10 mouse cellular contexts compared by ENCODE assay signal in the genomic region with DNA sequence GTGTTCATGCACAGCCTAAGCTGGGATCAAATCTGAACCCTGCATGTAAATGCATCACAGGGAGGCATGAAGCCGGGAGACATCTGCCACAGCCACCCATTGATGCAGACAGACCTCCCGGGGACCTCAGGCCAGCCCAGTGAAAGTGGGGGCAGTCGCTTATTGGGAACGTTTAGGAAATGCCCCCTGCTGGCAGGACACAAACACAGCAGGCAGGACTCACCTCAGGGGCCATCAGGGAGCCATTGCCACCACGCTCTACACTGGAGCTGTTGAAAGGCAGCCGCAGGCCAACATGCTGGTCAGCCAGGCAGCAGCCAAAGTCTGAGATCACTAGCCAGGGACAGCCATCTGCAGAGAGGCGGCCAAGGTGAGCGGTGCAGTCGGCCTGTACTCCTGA. TPM values are rescaled to one million over a fixed set of nuclear protein-coding genes. Genes with fewer than 3 reads are reported as not detected.
DNase-seq lines count a peak whose midpoint lies in the region; ATAC-seq and TF ChIP-seq lines count a peak whose summit lies in the region.
"Had no signal": no experiment of that assay in that cellular context is flagged by ENCODE, and none has a peak within 500 bp of the region (broad histone marks: within the 10 kb centered on the region; RNA-seq: fewer than 3 reads in every experiment).

No protein-coding gene starts in this region.

- no peaks in the 10 kb centered on the region for H3K9me3 ChIP-seq in liver, postnatal 0 days (ENCODE audit: low read length)
- no peaks in the 10 kb centered on the region for H3K9me3 ChIP-seq in liver, embryonic 11.5 days (ENCODE audit: control insufficient read depth, low read length)
- H3K9me3 ChIP-seq: heart, embryonic 10.5 days had no signal

- H3K4me3 ChIP-seq in liver, postnatal 0 days (ENCODE audit: low read depth, low read length), result no peak overlapping the region
- no peak overlapping the region for H3K4me3 ChIP-seq in liver, embryonic 11.5 days (ENCODE audit: low read depth, low read length)
- H3K4me3 ChIP-seq in bone marrow, adult 2 months (replicated peaks; ENCODE audit: control insufficient read depth, low read depth, low read length), result no peak overlapping the region
- no peak overlapping the region for H3K4me3 ChIP-seq in olfactory bulb, adult 2 months (ENCODE audit: insufficient read depth, low read depth, low read length)
- H3K4me3 ChIP-seq: erythroblast, embryonic 14.5 days; heart, embryonic 10.5 days had no signal

- no peak for ATAC-seq in liver, postnatal 0 days
- ATAC-seq in liver, embryonic 11.5 days (replicated peaks; ENCODE audit: low FRiP score), result no peak

- no peak for TF ChIP-seq EP300 in liver, postnatal 0 days (IDR thresholded peaks at IDR 0.05; ENCODE audit: low read depth)

- 66% methylated on average over 9 of the region's 9 CpGs for WGBS in liver, postnatal 0 days (ENCODE audit: insufficient replicate concordance)
- 72% methylated on average over 9 of the region's 9 CpGs for WGBS in liver, embryonic 11.5 days
- WGBS in bone marrow, adult 2 months, result 73% methylated on average over 9 of the region's 9 CpGs
- WGBS in olfactory bulb, adult 2 months, result 68% methylated on average over 9 of the region's 9 CpGs

- no peaks in the 10 kb centered on the region for H3K4me1 ChIP-seq in liver, postnatal 0 days (ENCODE audit: insufficient read depth)
- H3K4me1 ChIP-seq in liver, embryonic 11.5 days (replicated peaks; ENCODE audit: control insufficient read depth, insufficient read depth, low read length), result no peaks in the 10 kb centered on the region
- no peaks in the 10 kb centered on the region for H3K4me1 ChIP-seq in bone marrow, adult 2 months (ENCODE audit: control insufficient read depth, insufficient read depth, low read length)
- peaks cover 17% of the 10 kb centered on the region; the same call in 1 of the 2 replicates for H3K4me1 ChIP-seq in olfactory bulb, adult 2 months (ENCODE audit: control insufficient read depth, insufficient read depth, low read length)

- no peak for TF ChIP-seq POLR2A in bone marrow, adult 2 months (IDR thresholded peaks at IDR 0.05; ENCODE audit: borderline replicate concordance, control insufficient read depth, low read depth, low read length)
- no peak for TF ChIP-seq POLR2A in olfactory bulb, adult 2 months (IDR thresholded peaks at IDR 0.05; ENCODE audit: insufficient read depth, low read depth, low read length)

- H3K27ac ChIP-seq in liver, postnatal 0 days (ENCODE audit: low read depth), result no peak overlapping the region
- H3K27ac ChIP-seq in liver, embryonic 11.5 days (ENCODE audit: low read depth, low read length), result no peak overlapping the region
- no peak overlapping the region for H3K27ac ChIP-seq in bone marrow, adult 2 months (ENCODE audit: control insufficient read depth, insufficient read depth, low read depth, low read length, poor library complexity)
- no peak overlapping the region for H3K27ac ChIP-seq in olfactory bulb, adult 2 months (ENCODE audit: insufficient read depth, low read depth, low read length)
- H3K27ac ChIP-seq: heart, embryonic 10.5 days had no signal

- DNase-seq in adrenal gland, postnatal 14 days, result peak; percentile 61
- no peak for DNase-seq in adrenal gland, postnatal 4 days (ENCODE audit: low spot score in 2 of 2)
- no peak for DNase-seq in liver, postnatal 0 days
- no peak for DNase-seq in liver, embryonic 11.5 days (ENCODE audit: low spot score)
- DNase-seq in T-cell, adult 2 months (ENCODE audit: low spot score), result no peak
- no peak for DNase-seq in MN1 (ENCODE audit: low spot score)

- H3K36me3 ChIP-seq in liver, postnatal 0 days (replicated peaks; ENCODE audit: insufficient read depth, low read length), result peaks cover 70% of the 10 kb centered on the region
- H3K36me3 ChIP-seq in liver, embryonic 11.5 days (ENCODE audit: control insufficient read depth, insufficient read depth, low read length), result peaks cover 26% of the 10 kb centered on the region; the same call in 1 of the 2 replicates

- no peaks in the 10 kb centered on the region for H3K27me3 ChIP-seq in liver, postnatal 0 days (ENCODE audit: insufficient read depth, low read length)
- H3K27me3 ChIP-seq in liver, embryonic 11.5 days (replicated peaks; ENCODE audit: control insufficient read depth, insufficient read depth, low read length), result no peaks in the 10 kb centered on the region

- H3K4me2 ChIP-seq in liver, postnatal 0 days (ENCODE audit: low read depth, low read length), result no peak overlapping the region
- H3K4me2 ChIP-seq in liver, embryonic 11.5 days, result no peak overlapping the region

- peak; percentile 58 for TF ChIP-seq CTCF in liver, postnatal 0 days (IDR thresholded peaks at IDR 0.05; ENCODE audit: low read depth)
- TF ChIP-seq CTCF in bone marrow, adult 2 months (IDR thresholded peaks at IDR 0.05; ENCODE audit: control insufficient read depth, insufficient read depth, low read length), result peak; percentile 54
- 0 out of 2 replicates have a peak, but pooled peaks have one; percentile 41 for TF ChIP-seq CTCF in olfactory bulb, adult 2 months (IDR thresholded peaks at IDR 0.05; ENCODE audit: insufficient read depth, low read depth, low read length)

- H3K9ac ChIP-seq in liver, postnatal 0 days (replicated peaks), result no peak overlapping the region
- no peak overlapping the region for H3K9ac ChIP-seq in liver, embryonic 11.5 days (ENCODE audit: low read depth, low read length)

RNA-seq across cellular contexts. Expression of gene Pink1, which starts 10.3 kb away (rescaled TPM):
- total RNA-seq in adrenal gland, postnatal 14 days (2021), result 149 and 151 TPM in 2 replicates
- total RNA-seq in adrenal gland, postnatal 4 days (2021), result 100 to 1,000 TPM; 153 to 158 TPM
- polyA plus RNA-seq in liver, postnatal 0 days (2015; fragmentation: Nextera tagmentation; extraction: Ambion mirVana), result 52.5 and 69.5 TPM in 2 replicates
- polyA plus RNA-seq in liver, embryonic 11.5 days (2014; fragmentation: Nextera tagmentation; extraction: Ambion mirVana), result 15.6 and 17.0 TPM in 2 replicates
- polyA plus RNA-seq in bone marrow, adult 2 months (2011; ENCODE audit: insufficient read depth, insufficient read length, low replicate concordance, missing spikeins), result 35.7 and 48.1 TPM in 2 replicates
- polyA plus RNA-seq in olfactory bulb, adult 2 months (2012; ENCODE audit: insufficient read depth, insufficient read length, low replicate concordance, missing spikeins), result not detected in 2 replicates

RNA-seq across cellular contexts. Expression of gene Ddost, which starts 11.3 kb away (rescaled TPM):
- total RNA-seq in adrenal gland, postnatal 14 days (2021), result 113 and 115 TPM in 2 replicates
- 100 to 1,000 TPM; 165 to 169 TPM for total RNA-seq in adrenal gland, postnatal 4 days (2021)
- polyA plus RNA-seq in liver, postnatal 0 days (2015; fragmentation: Nextera tagmentation; extraction: Ambion mirVana), result 102 and 111 TPM in 2 replicates
- 276 and 295 TPM in 2 replicates for polyA plus RNA-seq in liver, embryonic 11.5 days (2014; fragmentation: Nextera tagmentation; extraction: Ambion mirVana)
- 31.4 and 64.8 TPM in 2 replicates for polyA plus RNA-seq in bone marrow, adult 2 months (2011; ENCODE audit: insufficient read depth, insufficient read length, low replicate concordance, missing spikeins)
- polyA plus RNA-seq in olfactory bulb, adult 2 months (2012; ENCODE audit: insufficient read depth, insufficient read length, low replicate concordance, missing spikeins), result 218 TPM in 1 of 2 replicates, not detected in the other

RNA-seq across cellular contexts. Expression of gene Cda, which starts 52.0 kb away (rescaled TPM):
- 10.4 and 11.5 TPM in 2 replicates for total RNA-seq in adrenal gland, postnatal 14 days (2021)
- 10 to 100 TPM; 15.7 to 22.9 TPM for total RNA-seq in adrenal gland, postnatal 4 days (2021)
- polyA plus RNA-seq in liver, postnatal 0 days (2015; fragmentation: Nextera tagmentation; extraction: Ambion mirVana), result 17.7 and 24.2 TPM in 2 replicates
- polyA plus RNA-seq in liver, embryonic 11.5 days (2014; fragmentation: Nextera tagmentation; extraction: Ambion mirVana), result 6.6 and 7.2 TPM in 2 replicates
- 1.2 TPM in 1 of 2 replicates, not detected in the other for polyA plus RNA-seq in bone marrow, adult 2 months (2011; ENCODE audit: insufficient read depth, insufficient read length, low replicate concordance, missing spikeins)
- polyA plus RNA-seq in olfactory bulb, adult 2 months (2012; ENCODE audit: insufficient read depth, insufficient read length, low replicate concordance, missing spikeins), result not detected in 2 replicates
